Mouse (Mus musculus) right cerebral cortex, adult 2 months (tissue): ENCODE results near the gene Cubn.

ENCODE experiments used
- DNase-seq, 2 experiments: peaks; one replicate each; pipeline ENCODE4 v3.0.0; 2021 to 2022; ENCODE audit warnings: low spot score in 2 of 2

Cubn gene

GRCm38 (mm10) chr2:13491734-13492133 is at the start of gene Cubn:
Cubn (minus strand) TSS chr2:13491813.
- DNase-seq = no peak

- DNase-seq = no peak
Measured at GRCm38 (mm10) chr2:13539860-13540259, 48.2 kb upstream of the Cubn start.

DNA sequence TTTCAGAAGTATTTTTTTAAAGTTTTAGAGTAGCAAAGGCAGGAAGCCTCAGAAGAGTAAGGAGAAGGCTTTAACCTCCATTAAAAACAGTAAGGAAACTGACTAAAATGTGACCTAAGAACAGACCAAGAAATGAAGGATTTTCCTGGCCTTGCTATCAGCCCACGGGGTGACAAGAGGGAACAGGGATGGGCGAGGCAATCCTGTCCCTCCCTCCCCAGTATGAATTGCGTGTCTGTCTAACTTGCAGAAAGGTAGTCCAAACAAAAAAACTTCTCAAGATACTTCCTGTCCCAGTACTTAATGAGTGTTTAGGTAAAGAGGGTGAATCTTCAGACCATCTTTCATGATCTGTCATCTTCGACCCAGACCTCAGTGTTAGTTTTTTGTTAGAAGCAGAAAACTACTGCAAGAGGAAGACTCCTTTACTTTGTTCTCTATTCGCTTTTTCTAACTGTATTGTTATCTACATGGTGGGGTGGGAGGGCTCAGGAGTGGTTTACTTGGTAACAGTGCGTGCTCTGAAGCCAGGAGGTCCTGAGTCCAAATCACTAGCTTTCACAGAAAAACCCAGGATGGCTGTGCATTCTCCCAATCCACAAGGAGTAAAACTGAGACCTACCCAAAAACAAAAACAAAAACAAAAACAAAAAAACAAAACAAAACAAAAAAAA is 47.2 kb upstream of the Cubn start:
- no peak for DNase-seq

DNA sequence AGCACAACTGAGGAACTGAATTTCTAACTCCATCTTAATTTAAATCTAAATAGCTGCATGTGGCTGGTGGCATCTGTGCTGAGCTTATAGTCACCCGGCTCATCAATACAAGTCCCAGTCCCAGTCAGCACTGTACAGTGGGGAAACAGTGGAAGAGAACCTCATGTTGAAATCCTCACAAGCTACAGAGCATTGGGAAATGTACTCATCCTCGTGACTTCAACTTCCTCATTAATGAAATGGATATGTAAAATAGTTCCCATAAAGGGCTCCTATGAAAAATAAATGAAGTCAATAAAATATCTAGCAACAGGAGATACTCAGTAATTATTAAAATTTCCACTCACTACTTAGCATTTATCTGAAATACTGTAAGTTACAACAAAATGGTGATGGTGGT is 46.6 kb upstream of the Cubn start:
- no peak for DNase-seq

- DNase-seq = no peak
Measured at GRCm38 (mm10) chr2:13537733-13538132, 46.1 kb upstream of the Cubn start.

DNA sequence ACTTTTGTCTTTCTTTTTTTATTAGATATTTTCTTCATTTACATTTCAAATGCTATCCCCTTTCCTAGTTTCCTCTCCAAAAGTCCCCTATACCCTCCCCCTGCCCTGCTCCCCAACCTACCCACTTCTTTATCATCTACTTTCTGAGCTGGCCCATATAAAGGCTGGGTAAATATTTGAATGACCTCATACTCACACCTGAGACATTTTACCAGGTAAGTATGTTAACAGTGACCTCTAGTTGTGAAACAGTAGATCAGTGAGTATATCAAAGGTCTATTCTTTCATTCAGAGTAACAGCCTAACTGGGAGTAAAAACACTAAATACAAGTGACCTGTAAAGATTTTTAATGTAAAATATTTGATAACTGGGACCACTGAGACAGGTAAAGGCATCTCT is 45.1 kb upstream of the Cubn start:
- DNase-seq = no peak

DNA sequence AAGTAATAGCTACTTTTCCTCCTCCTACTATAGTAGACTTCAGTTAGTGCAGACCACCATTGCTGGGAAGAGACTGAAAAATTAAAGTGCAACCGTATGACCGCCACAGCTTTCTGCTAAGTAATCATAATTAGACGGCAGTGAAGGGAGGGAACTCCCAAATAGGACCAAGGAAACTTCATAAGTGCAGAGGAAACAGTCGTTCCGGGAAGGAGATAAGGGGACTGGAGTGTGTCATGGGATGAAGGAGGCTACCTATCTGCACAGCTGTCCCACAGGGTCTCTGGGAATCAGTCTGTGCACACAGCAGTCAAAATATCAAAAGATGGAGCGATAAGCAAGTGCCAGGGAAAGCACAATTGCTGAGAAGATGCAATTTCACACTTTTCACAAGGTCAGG is 39.0 kb upstream of the Cubn start:
- no peak for DNase-seq

- no peak for DNase-seq
Measured at GRCm38 (mm10) chr2:13529253-13529933, 37.8 kb upstream of the Cubn start.

GRCm38 (mm10) chr2:13527531-13527930 is 35.9 kb upstream of the Cubn start:
- DNase-seq = no peak

- DNase-seq = no peak
Measured at GRCm38 (mm10) chr2:13527125-13527524, 35.5 kb upstream of the Cubn start.

DNA sequence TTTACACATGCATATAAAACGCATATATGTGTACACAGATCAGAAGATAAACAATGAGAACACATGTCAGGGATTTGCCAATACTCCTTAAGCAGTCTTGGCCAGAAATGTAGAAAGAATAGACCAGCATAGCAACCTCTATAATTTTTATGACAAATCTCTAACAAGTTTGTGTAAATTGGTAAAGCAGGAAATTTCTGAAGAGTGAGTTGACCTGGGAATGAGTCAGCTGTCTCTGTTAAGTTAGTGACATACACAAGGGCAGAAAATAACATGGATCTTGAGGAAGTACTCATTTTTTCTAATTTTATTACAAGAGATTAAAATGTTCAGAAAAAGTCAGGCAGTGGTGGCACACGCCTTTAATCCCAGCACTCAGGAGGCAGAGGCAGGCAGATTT is 34.6 kb upstream of the Cubn start:
- DNase-seq = no peak

DNA sequence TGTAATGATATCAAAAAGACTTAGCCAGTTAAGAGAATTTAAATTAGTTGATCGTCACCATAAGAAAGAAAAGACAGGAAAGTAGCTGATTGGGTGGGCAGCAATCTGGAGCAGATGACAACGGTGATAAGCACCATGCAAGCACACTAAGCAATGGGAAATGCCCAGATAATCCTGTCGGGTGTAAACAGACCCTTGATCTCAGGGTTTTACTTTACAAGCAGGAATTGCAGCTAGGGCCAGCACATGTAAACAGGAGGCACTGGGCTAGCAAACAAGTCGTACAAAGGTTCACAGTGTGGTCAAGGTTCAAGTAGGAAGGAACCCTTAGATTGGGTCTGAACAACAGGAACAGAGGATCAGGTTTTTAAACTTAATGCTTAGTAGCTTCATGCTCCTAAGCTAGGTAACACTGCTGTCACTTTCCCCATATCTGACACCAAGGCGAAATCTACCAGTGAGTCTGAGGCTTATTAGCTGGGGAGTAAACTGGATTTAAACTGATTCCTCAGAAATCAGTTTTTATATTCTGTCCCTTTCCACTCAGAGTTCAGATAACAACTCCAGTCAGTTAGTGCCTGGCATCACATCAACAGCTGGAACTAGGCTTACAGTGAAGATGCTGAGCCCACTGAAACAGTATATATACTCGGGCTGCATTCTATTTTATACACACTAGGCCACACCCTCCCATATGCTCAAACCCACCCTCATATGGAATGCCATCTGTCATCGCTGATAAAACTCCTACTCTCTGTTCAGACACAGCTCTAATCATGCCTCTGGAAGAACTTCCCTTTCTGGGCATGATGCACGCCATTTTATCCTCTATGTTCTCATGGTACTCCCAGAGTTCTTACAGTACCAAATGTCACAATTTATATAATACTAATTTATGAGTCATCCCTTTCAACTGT is 32.2 kb upstream of the Cubn start:
- peak; percentile 80 to 81 for DNase-seq

GRCm38 (mm10) chr2:13522106-13522505 is 30.5 kb upstream of the Cubn start:
- DNase-seq = no peak

GRCm38 (mm10) chr2:13514949-13515348 is 23.3 kb upstream of the Cubn start:
- DNase-seq = no peak

DNA sequence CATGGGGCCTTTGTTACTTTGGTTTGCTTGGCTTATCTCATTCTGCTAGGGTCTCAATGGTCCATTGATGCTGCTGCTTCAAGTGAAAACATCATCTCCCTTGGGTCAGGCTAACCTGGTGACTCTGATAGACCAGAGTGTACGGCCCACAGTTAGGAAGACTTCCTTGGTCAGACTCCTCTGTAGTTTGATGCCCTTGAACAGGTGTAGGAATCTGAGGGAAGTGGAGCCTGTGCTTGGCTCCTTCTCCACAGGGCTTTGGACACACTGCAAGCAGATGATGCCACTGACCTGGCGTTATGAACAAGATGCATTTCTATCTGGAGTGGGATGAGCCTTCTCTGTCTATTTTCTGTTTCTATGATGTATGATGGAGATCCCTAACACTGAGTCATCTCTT is 11.1 kb upstream of the Cubn start:
- no peak for DNase-seq

GRCm38 (mm10) chr2:13501553-13501952 is 9.9 kb upstream of the Cubn start:
- no peak for DNase-seq

DNA sequence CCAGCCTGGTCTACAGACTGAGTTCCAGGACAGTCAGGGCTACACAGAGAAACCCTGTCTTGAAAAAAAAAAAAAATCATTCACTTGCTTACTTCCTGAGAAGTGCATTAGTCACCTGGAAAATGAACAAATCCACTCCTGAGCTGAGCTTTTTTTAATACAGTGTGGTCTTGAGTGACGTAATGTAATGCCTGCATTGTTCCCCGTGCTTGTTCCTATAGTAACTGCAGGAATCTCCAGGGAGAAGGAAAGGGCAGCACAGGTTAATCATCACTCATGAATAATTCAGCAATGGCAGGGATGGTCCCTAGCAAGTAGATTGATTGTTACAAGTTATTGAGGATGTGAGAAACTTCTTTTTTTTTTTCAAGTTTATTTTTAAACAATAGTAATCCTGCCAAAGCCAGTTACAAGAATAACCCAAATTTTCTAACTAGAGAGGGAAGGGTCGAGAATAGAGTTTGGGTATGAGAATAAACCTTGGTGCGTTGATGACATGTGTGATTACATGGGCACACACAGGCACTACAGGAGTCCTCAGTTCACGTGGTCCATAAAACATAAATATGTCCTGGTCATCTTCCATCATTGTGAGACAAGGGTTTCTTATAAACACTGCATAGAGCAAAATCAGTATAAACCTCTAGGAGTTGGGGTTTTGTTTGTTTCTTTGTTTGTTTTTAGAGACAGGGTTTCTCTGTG is 8.8 kb upstream of the Cubn start:
- peak in 1 of 2 experiments; percentile 32 for DNase-seq

GRCm38 (mm10) chr2:13499196-13499595 is 7.6 kb upstream of the Cubn start:
- DNase-seq = no peak

DNA sequence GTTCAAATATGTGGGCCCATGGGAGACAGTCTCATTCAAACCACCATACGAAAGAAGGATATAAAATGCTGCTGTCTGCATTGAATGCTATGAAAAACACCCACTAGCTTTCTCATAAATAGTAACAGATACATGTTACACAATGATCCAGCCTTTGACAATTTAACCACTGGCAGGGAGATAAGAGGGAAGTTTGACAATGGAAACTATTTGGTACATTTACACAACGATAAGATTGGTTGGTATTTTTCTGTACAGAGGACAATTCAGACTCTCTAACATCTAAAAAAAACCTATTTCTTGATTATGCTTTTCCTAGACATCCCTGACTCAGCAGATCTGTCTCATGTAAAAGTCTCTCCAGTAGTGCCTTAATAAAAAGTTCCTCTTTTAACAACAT is 4.5 kb upstream of the Cubn start:
- DNase-seq = no peak

GRCm38 (mm10) chr2:13492927-13493326 is 1.3 kb upstream of the Cubn start:
- DNase-seq = no peak

- DNase-seq = no peak
Measured at GRCm38 (mm10) chr2:13490480-13490879, 1.1 kb downstream of the Cubn start.

DNA sequence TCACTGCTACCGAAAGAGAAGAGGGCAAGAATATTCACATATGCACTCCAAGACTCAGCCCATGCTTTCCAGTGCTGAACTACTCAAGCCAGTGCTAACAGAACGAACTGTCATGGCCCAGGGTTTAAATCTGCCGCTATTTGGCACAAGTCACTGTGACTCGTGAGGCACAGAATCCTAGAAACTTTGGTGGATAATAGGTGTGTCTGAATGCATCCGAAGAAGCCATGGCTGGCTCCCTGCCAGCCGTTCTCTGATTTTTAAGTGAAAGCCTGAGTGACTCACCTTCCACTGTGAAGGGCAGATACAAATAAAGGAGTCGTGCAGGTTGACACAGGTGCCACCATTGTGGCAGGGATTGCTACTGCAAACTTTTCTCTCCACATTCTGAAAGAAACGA is 5.1 kb downstream of the Cubn start:
- no peak for DNase-seq
